Mouse (Mus musculus) heart, postnatal 0 days (tissue): ENCODE measurements at regions not wholly inside any gene's neighbourhood (a gene's known extent, or its start where the extent isn't known, plus 50 kb on each side); places are given as distances from the start of the nearest gene placed in this dataset.

ENCODE experiments used
- CTCF ChIP-seq: IDR thresholded peaks from 2 replicates; pipeline ENCODE4 v1.5.1; 2016; ENCODE audit warnings: antibody characterized with exemption, control low read depth, low read depth
- EP300 ChIP-seq: IDR thresholded peaks from 2 replicates; pipeline ENCODE4 v1.6.1; 2016; ENCODE audit warnings: antibody characterized with exemption, low read depth

DNA sequence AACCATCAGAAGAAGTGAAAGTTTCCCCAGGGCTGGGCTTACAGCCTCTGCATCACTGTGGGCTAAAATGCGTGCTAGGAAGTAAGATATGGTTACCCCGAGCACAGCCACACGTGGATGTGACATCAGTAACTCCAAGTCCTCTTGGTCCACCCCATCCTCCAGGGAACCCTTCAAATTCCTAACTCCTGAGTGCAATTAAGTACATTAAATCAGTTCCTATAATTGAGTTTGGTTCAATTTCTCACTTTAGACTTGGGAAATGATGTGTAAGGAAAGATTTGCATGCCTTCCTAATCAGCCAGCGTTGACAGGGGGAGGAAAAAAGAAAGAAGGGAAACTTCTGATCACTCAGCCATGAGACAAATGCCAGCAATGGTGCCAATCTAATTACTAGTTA lies 129.2 kb upstream of the Tenm4 start:
- no peak for TF ChIP-seq EP300
- no peak for TF ChIP-seq CTCF
